Mouse (Mus musculus) adrenal gland, adult (tissue): Measurements from ENCODE around the gene Gm9922.

Source experiments
- DNase-seq, 2 experiments: peaks; one replicate each; pipeline ENCODE4 v3.0.0; 2022 to 2023; ENCODE audit warnings: low spot score in 1 of 2; ENCODE audit not compliant: inconsistent age in 2 of 2

Gm9922 gene

GRCm38 (mm10) chr14:101687696-101688095, 41.9 kb downstream of the Gm9922 start:
- DNase-seq: no peak
